In genomic region chr16:89867212-89867829, GRCm38 (mm10) we compare ENCODE assay signal across 16 mouse cellular contexts.
A peak's percentile ranks its signal among the peaks of the same experiment; 100 is the strongest.
DNase-seq lines count a peak whose midpoint lies in the region; ATAC-seq and TF ChIP-seq lines count a peak whose summit lies in the region.
"Had no signal": no experiment of that assay in that cellular context is flagged by ENCODE, and none has a peak within 500 bp of the region (broad histone marks: within the 10 kb centered on the region; RNA-seq: fewer than 3 reads in every experiment).

No protein-coding gene starts in this region.

- ATAC-seq in midbrain, postnatal 0 days (ENCODE audit: low FRiP score): no peak
- no peak for ATAC-seq in lung, postnatal 0 days

- DNase-seq in cerebellum, adult 9-11 months: peak; percentile 52
- no peak for DNase-seq in cerebellum, adult 2 months
- DNase-seq in midbrain, postnatal 0 days (ENCODE audit: low spot score): peak; percentile 30
- no peak for DNase-seq in midbrain, embryonic 10.5 days (ENCODE audit: low spot score)
- peak; percentile 42 to 47 for DNase-seq in layer of hippocampus, postnatal 25 days (ENCODE audit: extremely low spot score in 1 of 2, low spot score in 1 of 2)
- DNase-seq in lung, postnatal 0 days (ENCODE audit: low spot score): no peak
- DNase-seq in liver: no peak
- DNase-seq in spleen, adult 12 weeks (ENCODE audit: low spot score): no peak
- DNase-seq: cerebellum, adult 18-20 months; heart, adult 11 months; heart, postnatal 10 days; kidney, adult 11 months; kidney, postnatal 25 days; lung, adult 18-20 months had no signal

- H3K9me3 ChIP-seq in midbrain, postnatal 0 days (ENCODE audit: low read length): no peaks in the 10 kb centered on the region
- H3K9me3 ChIP-seq in midbrain, embryonic 10.5 days (replicated peaks): 0 out of 2 replicates have a peak, but pooled peaks cover 6% of the 10 kb centered on the region
- H3K9me3 ChIP-seq in lung, postnatal 0 days (ENCODE audit: low read length): no peaks in the 10 kb centered on the region
- H3K9me3 ChIP-seq: limb, embryonic 12.5 days had no signal

- no peak for TF ChIP-seq EP300 in lung, postnatal 0 days (IDR thresholded peaks at IDR 0.05)

- no peaks in the 10 kb centered on the region for H3K27me3 ChIP-seq in cerebellum, adult 2 months (ENCODE audit: control insufficient read depth, insufficient read depth, low read length)
- no peaks in the 10 kb centered on the region for H3K27me3 ChIP-seq in midbrain, postnatal 0 days (ENCODE audit: insufficient read depth, low read length)
- H3K27me3 ChIP-seq in midbrain, embryonic 10.5 days (ENCODE audit: low read depth, poor library complexity, severe bottlenecking): no peaks in the 10 kb centered on the region; the same call in 1 of the 2 replicates
- H3K27me3 ChIP-seq in lung, postnatal 0 days (replicated peaks; ENCODE audit: insufficient read depth, low read length): no peaks in the 10 kb centered on the region
- H3K27me3 ChIP-seq: limb, embryonic 12.5 days had no signal

- 59% methylated on average over 26 of the region's 26 CpGs for whole genome bisulfite sequencing in cerebellum, adult 2 months
- whole genome bisulfite sequencing in midbrain, postnatal 0 days: 71% methylated on average over 26 of the region's 26 CpGs
- WGBS in midbrain, embryonic 10.5 days: 94% methylated on average over 26 of the region's 26 CpGs
- 92% methylated on average over 26 of the region's 26 CpGs for WGBS in lung, postnatal 0 days

- no peak for TF ChIP-seq CTCF in cerebellum, adult 2 months (IDR thresholded peaks at IDR 0.05; ENCODE audit: borderline replicate concordance, insufficient read depth, low read depth, low read length)
- peak; percentile 38 for TF ChIP-seq CTCF in midbrain, postnatal 0 days (IDR thresholded peaks at IDR 0.05)
- TF ChIP-seq CTCF in lung, postnatal 0 days (IDR thresholded peaks at IDR 0.05): no peak

- no peak overlapping the region for H3K4me3 ChIP-seq in cerebellum, adult 2 months (replicated peaks; ENCODE audit: insufficient read depth, low read depth, low read length)
- no peak overlapping the region for H3K4me3 ChIP-seq in midbrain, postnatal 0 days (ENCODE audit: low read depth, low read length)
- H3K4me3 ChIP-seq in midbrain, embryonic 10.5 days: no peak overlapping the region
- H3K4me3 ChIP-seq in lung, postnatal 0 days (ENCODE audit: low read depth, low read length): no peak overlapping the region
- H3K4me3 ChIP-seq: limb, embryonic 12.5 days; myocyte had no signal

- H3K4me2 ChIP-seq in midbrain, postnatal 0 days (ENCODE audit: low read depth, low read length, poor library complexity, severe bottlenecking): no peak overlapping the region
- no peak overlapping the region for H3K4me2 ChIP-seq in lung, postnatal 0 days (replicated peaks; ENCODE audit: low read depth, low read length)
- H3K4me2 ChIP-seq: limb, embryonic 12.5 days had no signal

- no peaks in the 10 kb centered on the region for H3K36me3 ChIP-seq in midbrain, postnatal 0 days (ENCODE audit: insufficient read depth, low read length)
- peaks cover 34% of the 10 kb centered on the region for H3K36me3 ChIP-seq in midbrain, embryonic 10.5 days
- H3K36me3 ChIP-seq in lung, postnatal 0 days (ENCODE audit: insufficient read depth, low read length): no peaks in the 10 kb centered on the region

- no peak overlapping the region for H3K27ac ChIP-seq in cerebellum, adult 2 months (ENCODE audit: insufficient read depth, low read length)
- H3K27ac ChIP-seq in midbrain, postnatal 0 days (ENCODE audit: low read depth, low read length): no peak overlapping the region
- H3K27ac ChIP-seq in midbrain, embryonic 10.5 days (replicated peaks): no peak overlapping the region
- no peak overlapping the region for H3K27ac ChIP-seq in lung, postnatal 0 days (ENCODE audit: low read length)
- H3K27ac ChIP-seq: limb, embryonic 12.5 days had no signal

- H3K4me1 ChIP-seq in cerebellum, adult 2 months (ENCODE audit: control insufficient read depth, insufficient read depth, low read length): peaks cover 4% of the 10 kb centered on the region
- H3K4me1 ChIP-seq in midbrain, postnatal 0 days (ENCODE audit: insufficient read depth, low read length): no peaks in the 10 kb centered on the region
- H3K4me1 ChIP-seq in midbrain, embryonic 10.5 days: peaks cover 24% of the 10 kb centered on the region
- H3K4me1 ChIP-seq in lung, postnatal 0 days (ENCODE audit: insufficient read depth, low read depth, low read length): no peaks in the 10 kb centered on the region

- H3K9ac ChIP-seq in midbrain, postnatal 0 days (replicated peaks; ENCODE audit: low read length, poor library complexity, severe bottlenecking): no peak overlapping the region
- H3K9ac ChIP-seq in lung, postnatal 0 days (replicated peaks; ENCODE audit: low read depth): no peak overlapping the region
- H3K9ac ChIP-seq: limb, embryonic 12.5 days had no signal

- TF ChIP-seq POLR2A in cerebellum, adult 2 months (IDR thresholded peaks at IDR 0.05; ENCODE audit: borderline replicate concordance, insufficient read depth, low read length): no peak

Comparison
In these comparisons a context has a peak if more than half of its experiments do, and no peak if none do; other contexts are left out.
1. DNase-seq: peak in cerebellum, adult 9-11 months (single experiment), midbrain, postnatal 0 days (single experiment) and layer of hippocampus, postnatal 25 days (2 of 2); none in cerebellum, adult 2 months (0 of 2), midbrain, embryonic 10.5 days (single experiment), lung, postnatal 0 days (single experiment), liver (single experiment) and spleen, adult 12 weeks (single experiment).